ENCODE assay signal across 9 mouse cellular contexts in the genomic region with DNA sequence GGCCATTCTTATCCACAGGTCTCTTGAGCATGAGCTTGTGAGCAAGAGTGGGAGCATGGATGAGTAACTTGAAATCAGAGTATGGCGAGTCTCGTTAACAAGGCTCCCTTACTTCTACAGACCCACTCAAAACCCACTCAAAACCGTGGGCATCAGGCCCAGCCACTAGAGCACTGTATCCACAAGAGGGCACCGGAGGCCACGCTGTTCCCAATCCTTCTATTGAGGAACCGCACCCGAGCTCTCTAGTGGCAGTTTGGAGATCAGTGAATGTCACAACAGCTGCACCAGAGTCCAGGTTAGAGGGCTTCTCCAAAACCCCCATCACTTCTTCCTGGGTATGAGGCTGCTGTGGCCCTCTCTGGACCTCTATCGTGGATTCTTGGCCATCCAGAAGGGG. TPM values are rescaled to one million over a fixed set of nuclear protein-coding genes. Genes with fewer than 3 reads are reported as not detected.
A peak's percentile ranks its signal among the peaks of the same experiment; 100 is the strongest.
DNase-seq lines count a peak whose midpoint lies in the region; ATAC-seq and TF ChIP-seq lines count a peak whose summit lies in the region.
"Had no signal": no experiment of that assay in that cellular context is flagged by ENCODE, and none has a peak within 500 bp of the region (broad histone marks: within the 10 kb centered on the region; RNA-seq: fewer than 3 reads in every experiment).

No protein-coding gene starts in this region.

- H3K4me3 ChIP-seq in kidney, adult 2 months (ENCODE audit: insufficient read depth, low read depth, low read length), result no peak overlapping the region
- H3K4me3 ChIP-seq in hindbrain, postnatal 0 days (ENCODE audit: low read length), result peak overlapping the region; percentile 76
- peak overlapping the region; percentile 74 for H3K4me3 ChIP-seq in neural tube, embryonic 15.5 days (replicated peaks)
- H3K4me3 ChIP-seq: limb, embryonic 15.5 days had no signal

- intact Hi-C loops in left cerebral cortex, postnatal 4 days (cut with DNase I), result no loop called here

- H3K27ac ChIP-seq in kidney, adult 2 months (ENCODE audit: insufficient read depth, low read depth, low read length), result no peak overlapping the region
- no peak overlapping the region for H3K27ac ChIP-seq in hindbrain, postnatal 0 days
- H3K27ac ChIP-seq in neural tube, embryonic 15.5 days (replicated peaks), result no peak overlapping the region
- H3K27ac ChIP-seq: limb, embryonic 15.5 days had no signal

- H3K27me3 ChIP-seq in kidney, adult 2 months (replicated peaks; ENCODE audit: control insufficient read depth, insufficient read depth, low read length), result no peaks in the 10 kb centered on the region
- H3K27me3 ChIP-seq in hindbrain, postnatal 0 days (ENCODE audit: insufficient read depth, low read length), result peaks cover 11% of the 10 kb centered on the region; the same call in 1 of the 2 replicates
- peaks cover 51% of the 10 kb centered on the region for H3K27me3 ChIP-seq in neural tube, embryonic 15.5 days (replicated peaks)

- H3K9me3 ChIP-seq in hindbrain, postnatal 0 days (ENCODE audit: low read length), result no peaks in the 10 kb centered on the region
- H3K9me3 ChIP-seq in neural tube, embryonic 15.5 days (replicated peaks), result no peaks in the 10 kb centered on the region
- H3K9me3 ChIP-seq: limb, embryonic 15.5 days had no signal

- ATAC-seq in hindbrain, postnatal 0 days, result peak; percentile 57; the same call in 1 of the 2 replicates
- ATAC-seq in neural tube, embryonic 15.5 days (ENCODE audit: low FRiP score), result peak; percentile 46; the same call in 1 of the 2 replicates

- no peaks in the 10 kb centered on the region for H3K4me1 ChIP-seq in kidney, adult 2 months (ENCODE audit: control insufficient read depth, insufficient read depth, low read length)
- peaks cover 6% of the 10 kb centered on the region; the same call in 1 of the 2 replicates for H3K4me1 ChIP-seq in hindbrain, postnatal 0 days (ENCODE audit: insufficient read depth, low read length)
- H3K4me1 ChIP-seq in neural tube, embryonic 15.5 days, result peaks cover 29% of the 10 kb centered on the region

- peak; percentile 53 for TF ChIP-seq CTCF in kidney, adult 2 months (conservative IDR thresholded peaks at IDR 0.05; ENCODE audit: insufficient read depth, insufficient read length, low read depth, low read length)
- peak; percentile 90 for TF ChIP-seq CTCF in hindbrain, postnatal 0 days (IDR thresholded peaks at IDR 0.05; ENCODE audit: low read depth)

- no peak for TF ChIP-seq POLR2A in kidney, adult 2 months (IDR thresholded peaks at IDR 0.05; ENCODE audit: low read depth, low read length)

- no peaks in the 10 kb centered on the region for H3K36me3 ChIP-seq in kidney, adult 2 months (ENCODE audit: control insufficient read depth, insufficient read depth, low read length)
- H3K36me3 ChIP-seq in hindbrain, postnatal 0 days (ENCODE audit: insufficient read depth, low read length), result no peaks in the 10 kb centered on the region
- no peaks in the 10 kb centered on the region for H3K36me3 ChIP-seq in neural tube, embryonic 15.5 days
- H3K36me3 ChIP-seq: limb, embryonic 15.5 days had no signal

- H3K4me2 ChIP-seq in hindbrain, postnatal 0 days (ENCODE audit: low read depth, low read length), result peak overlapping the region; percentile 98; the same call in 1 of the 2 replicates
- peak overlapping the region; percentile 99 for H3K4me2 ChIP-seq in neural tube, embryonic 15.5 days
- H3K4me2 ChIP-seq: limb, embryonic 15.5 days had no signal

- WGBS in kidney, adult 2 months, result 31% methylated on average over 8 of the region's 8 CpGs
- 25% methylated on average over 8 of the region's 8 CpGs for WGBS in hindbrain, postnatal 0 days
- WGBS in neural tube, embryonic 15.5 days, result 26% methylated on average over 8 of the region's 8 CpGs

- no peak overlapping the region for H3K9ac ChIP-seq in hindbrain, postnatal 0 days (replicated peaks; ENCODE audit: low read length)
- no peak overlapping the region for H3K9ac ChIP-seq in neural tube, embryonic 15.5 days (replicated peaks)
- H3K9ac ChIP-seq: limb, embryonic 15.5 days had no signal

- DNase-seq in kidney, adult 2 months, result peak; percentile 17
- no peak for DNase-seq in kidney, adult 11 months
- peak; percentile 56 for DNase-seq in adrenal gland, postnatal 25 days
- DNase-seq in forelimb bud, embryonic 11.5 days (ENCODE audit: low read depth, low spot score), result peak; percentile 17
- DNase-seq in hindbrain, postnatal 0 days (ENCODE audit: low spot score), result peak; percentile 90
- DNase-seq in left cerebral cortex, postnatal 4 days, result peak; percentile 77
- no peak for DNase-seq in spleen, postnatal 10 days (ENCODE audit: low spot score in 2 of 2)

RNA-seq across cellular contexts. Expression of gene Ret, which starts 2.4 kb away (rescaled TPM):
- 0.57 and 0.95 TPM in 2 replicates for polyA plus RNA-seq in kidney, adult 2 months (2012; rRNA removed)
- 2.2 and 2.9 TPM in 2 replicates for total RNA-seq in adrenal gland, postnatal 25 days (2021)
- 58.5 and 69.0 TPM in 2 replicates for total RNA-seq in hindbrain, postnatal 0 days (2014; rRNA removed)
- 15.4 and 15.6 TPM in 2 replicates for polyA plus RNA-seq in hindbrain, postnatal 0 days (2015; fragmentation: Nextera tagmentation; extraction: Ambion mirVana)
- 1 to 10 TPM; 5.1 to 6.6 TPM for total RNA-seq in left cerebral cortex, postnatal 4 days (2021)
- polyA plus RNA-seq in neural tube, embryonic 15.5 days (2015; fragmentation: Nextera tagmentation; extraction: Ambion mirVana), result 30.1 and 31.6 TPM in 2 replicates

RNA-seq across cellular contexts. Expression of gene Csgalnact2, which starts 56.2 kb away (rescaled TPM):
- 3.4 and 4.7 TPM in 2 replicates for polyA plus RNA-seq in kidney, adult 2 months (2012; rRNA removed)
- total RNA-seq in adrenal gland, postnatal 25 days (2021), result 19.0 and 19.9 TPM in 2 replicates
- 7.2 and 11.2 TPM in 2 replicates for total RNA-seq in hindbrain, postnatal 0 days (2014; rRNA removed)
- 9.3 and 11.2 TPM in 2 replicates for polyA plus RNA-seq in hindbrain, postnatal 0 days (2015; fragmentation: Nextera tagmentation; extraction: Ambion mirVana)
- 10 to 100 TPM; 13.4 to 14.0 TPM for total RNA-seq in left cerebral cortex, postnatal 4 days (2021)
- polyA plus RNA-seq in neural tube, embryonic 15.5 days (2015; fragmentation: Nextera tagmentation; extraction: Ambion mirVana), result 9.9 and 10.7 TPM in 2 replicates

Comparison
In these comparisons a context has a peak if more than half of its experiments do, and no peak if none do; other contexts are left out.
1. DNase-seq: peak in kidney, adult 2 months (single experiment), adrenal gland, postnatal 25 days (single experiment), forelimb bud, embryonic 11.5 days (single experiment), hindbrain, postnatal 0 days (single experiment) and left cerebral cortex, postnatal 4 days (single experiment); none in kidney, adult 11 months (single experiment) and spleen, postnatal 10 days (0 of 2).